Mouse (Mus musculus) MEL (cell line): ENCODE measurements around the gene Antxr1. TPM values are rescaled to one million over a fixed set of nuclear protein-coding genes. Genes with fewer than 3 reads are reported as not detected.

Experiments
- DNase-seq: peaks from one replicate; pipeline ENCODE4 v3.0.0; 2011; ENCODE audit warnings: low read depth, low spot score
- H3K27ac ChIP-seq: 2 replicates; pipeline ENCODE4 v1.5.1; 2012; ENCODE audit warnings: low read depth, mild to moderate bottlenecking, control low read depth, low read length, moderate library complexity; ENCODE audit not compliant: control insufficient read depth
- H3K27me3 ChIP-seq, 2 experiments: fragments of 150-350 bp in 1 of 2; sonication (generic) in 1 of 2; 2 replicates each; pipeline ENCODE4 v1.6.1; 2012; ENCODE audit warnings: low read length in 2 of 2, mild to moderate bottlenecking in 2 of 2, improper control_type of control experiment in 1 of 2, moderate library complexity in 1 of 2; ENCODE audit not compliant: insufficient read depth in 2 of 2, control insufficient read depth in 1 of 2
- H3K36me3 ChIP-seq, 2 experiments: 2 replicates each; pipeline ENCODE4 v1.6.1; 2012 to 2014; ENCODE audit warnings: low read length in 2 of 2, improper control_type of control experiment in 1 of 2, inconsistent platforms in 1 of 2, mild to moderate bottlenecking in 1 of 2; ENCODE audit not compliant: insufficient read depth in 2 of 2, control insufficient read depth in 1 of 2
- H3K4me1 ChIP-seq, 2 experiments: fragments of 150-350 bp in 1 of 2; sonication (generic) in 1 of 2; 2 replicates each; pipeline ENCODE4 v1.6.1; 2012; ENCODE audit warnings: low read length in 2 of 2, improper control_type of control experiment in 1 of 2, mild to moderate bottlenecking in 1 of 2; ENCODE audit not compliant: insufficient read depth in 2 of 2, control insufficient read depth in 1 of 2
- H3K4me3 ChIP-seq, 2 experiments: fragments of 150-350 bp in 1 of 2; sonication (generic) in 1 of 2; 2 replicates each; pipeline ENCODE4 v1.5.1; 2012; ENCODE audit warnings: low read depth in 2 of 2, low read length in 2 of 2, mild to moderate bottlenecking in 2 of 2, moderate library complexity in 2 of 2, control low read depth in 1 of 2, improper control_type of control experiment in 1 of 2; ENCODE audit not compliant: control insufficient read depth in 1 of 2, insufficient read depth in 1 of 2
- H3K79me2 ChIP-seq: 2 replicates; pipeline ENCODE4 v1.6.1; 2012; ENCODE audit warnings: mild to moderate bottlenecking, low read length, moderate library complexity; ENCODE audit not compliant: control insufficient read depth, poor library complexity, insufficient read depth
- H3K9ac ChIP-seq: 2 replicates; pipeline ENCODE4 v1.6.1; 2012; ENCODE audit warnings: low read depth, mild to moderate bottlenecking, control low read depth, low read length, moderate library complexity; ENCODE audit not compliant: control insufficient read depth, poor library complexity, severe bottlenecking
- H3K9me3 ChIP-seq: fragments of 150-350 bp; sonication (generic); replicated peaks from 2 replicates; pipeline ENCODE4 v1.6.1; 2012; ENCODE audit warnings: mild to moderate bottlenecking, low read length, improper control_type of control experiment, moderate library complexity; ENCODE audit not compliant: insufficient read depth
- CHD1 ChIP-seq: IDR thresholded peaks from 2 replicates; pipeline ENCODE4 v1.6.1; 2012; ENCODE audit warnings: low read depth, mild to moderate bottlenecking, inconsistent platforms, low read length, improper control_type of control experiment
- CHD2 ChIP-seq: IDR thresholded peaks from 2 replicates; pipeline ENCODE4 v1.6.1; 2011; ENCODE audit warnings: low read length, improper control_type of control experiment
- CTCF ChIP-seq, 3 experiments: IDR thresholded peaks in 2 of 3; conservative IDR thresholded peaks in 1 of 3; 2 replicates each; pipeline ENCODE4 v1.5.1; 2011 to 2012; ENCODE audit warnings: low read length in 3 of 3, low read depth in 2 of 3, mild to moderate bottlenecking in 2 of 3, improper control_type of control experiment in 1 of 3, inconsistent platforms in 1 of 3, mixed read lengths in 1 of 3, moderate library complexity in 1 of 3; ENCODE audit not compliant: control insufficient read depth in 1 of 3, insufficient read depth in 1 of 3, poor library complexity in 1 of 3, severe bottlenecking in 1 of 3
- ELF1 ChIP-seq: IDR thresholded peaks from 2 replicates; pipeline ENCODE4 v1.6.1; 2014; ENCODE audit warnings: low read depth, mild to moderate bottlenecking, inconsistent platforms, low read length, improper control_type of control experiment, moderate library complexity
- EP300 ChIP-seq, 2 experiments: IDR thresholded peaks; 2 replicates each; pipeline ENCODE4 v1.6.1; 2011; ENCODE audit warnings: improper control_type of control experiment in 2 of 2, low read length in 2 of 2, low read depth in 1 of 2, mild to moderate bottlenecking in 1 of 2
- ETS1 ChIP-seq: IDR thresholded peaks from 2 replicates; pipeline ENCODE4 v1.6.1; 2012; ENCODE audit warnings: low read depth, mild to moderate bottlenecking, inconsistent platforms, low read length, improper control_type of control experiment, moderate library complexity
- GATA1 ChIP-seq: IDR thresholded peaks from 2 replicates; pipeline ENCODE4 v1.6.1; 2011; ENCODE audit warnings: low read depth, low read length, improper control_type of control experiment
- HCFC1 ChIP-seq: IDR thresholded peaks from 2 replicates; pipeline ENCODE4 v1.6.1; 2012; ENCODE audit warnings: low read depth, mild to moderate bottlenecking, inconsistent platforms, low read length, improper control_type of control experiment, moderate library complexity
- KAT2A ChIP-seq: conservative IDR thresholded peaks from 2 replicates; pipeline ENCODE4 v1.6.1; 2012; ENCODE audit warnings: low read depth, low read length, improper control_type of control experiment, inconsistent platforms
- MAFK ChIP-seq: IDR thresholded peaks from 2 replicates; pipeline ENCODE4 v1.6.1; 2011; ENCODE audit warnings: low read depth, mild to moderate bottlenecking, low read length, improper control_type of control experiment, borderline replicate concordance
- MAX ChIP-seq: IDR thresholded peaks from 2 replicates; pipeline ENCODE4 v1.6.1; 2011; ENCODE audit warnings: low read length, improper control_type of control experiment
- MAZ ChIP-seq: IDR thresholded peaks from 2 replicates; pipeline ENCODE4 v1.6.1; 2012; ENCODE audit warnings: low read depth, mild to moderate bottlenecking, inconsistent platforms, low read length, improper control_type of control experiment
- MYB ChIP-seq: IDR thresholded peaks from 2 replicates; pipeline ENCODE4 v1.6.1; 2011; ENCODE audit warnings: mild to moderate bottlenecking, low read depth, low read length, improper control_type of control experiment
- POLR2AphosphoS2 ChIP-seq: IDR thresholded peaks from 2 replicates; pipeline ENCODE4 v1.6.1; 2011; ENCODE audit warnings: low read length, improper control_type of control experiment
- RCOR1 ChIP-seq: IDR thresholded peaks from 2 replicates; pipeline ENCODE4 v1.6.1; 2012; ENCODE audit warnings: low read depth, mild to moderate bottlenecking, inconsistent platforms, low read length, improper control_type of control experiment
- TAL1 ChIP-seq: IDR thresholded peaks from 2 replicates; pipeline ENCODE4 v1.6.1; 2012; ENCODE audit warnings: mild to moderate bottlenecking, inconsistent platforms, low read length, moderate library complexity, mixed read lengths
- TBP ChIP-seq: IDR thresholded peaks from 2 replicates; pipeline ENCODE4 v1.8.0; 2011; ENCODE audit warnings: low read depth, low read length, improper control_type of control experiment
- TCF12 ChIP-seq: IDR thresholded peaks from 2 replicates; pipeline ENCODE4 v1.6.1; 2014; ENCODE audit warnings: low read depth, mild to moderate bottlenecking, inconsistent platforms, low read length, improper control_type of control experiment, moderate library complexity
- USF1 ChIP-seq: IDR thresholded peaks from 2 replicates; pipeline ENCODE4 v1.6.1; 2014; ENCODE audit warnings: low read depth, mild to moderate bottlenecking, inconsistent platforms, low read length, improper control_type of control experiment, moderate library complexity
- ZNF384 ChIP-seq: IDR thresholded peaks from 2 replicates; pipeline ENCODE4 v1.6.1; 2012; ENCODE audit warnings: low read depth, mild to moderate bottlenecking, inconsistent platforms, low read length, improper control_type of control experiment
- polyA plus RNA-seq, 2 experiments: library from polyadenylated mRNA; stranded (reverse) in 1 of 2; unstranded in 1 of 2; fragments of >175 nt in 1 of 2; fragments of >200 nt in 1 of 2; gene quantifications; 2 replicates each; pipeline versions ENCODE4 v1.2.1 to v1.2.4; 2012; ENCODE audit warnings: low replicate concordance in 2 of 2, low read depth in 1 of 2; ENCODE audit not compliant: insufficient read length in 2 of 2, insufficient read depth in 1 of 2, missing spikeins in 1 of 2
- total RNA-seq: library from RNA; depleted of rRNA; stranded (reverse); fragments of 300-350 nt; gene quantifications from 2 replicates; pipeline ENCODE4 v1.2.3, GENCODE M21; 2012

Antxr1 gene
- total and polyA plus RNA-seq, 3 experiments: 0.10 TPM; not detected in 2

GRCm38 (mm10) chr6:87111493-87111892 is 224.1 kb downstream of the Antxr1 start:
- no peak for TF ChIP-seq CTCF (IDR thresholded peaks at IDR 0.05 in 2 of 3, conservative IDR thresholded peaks at IDR 0.05 in 1 of 3; ENCODE audit: control insufficient read depth in 1 of 3, insufficient read depth in 1 of 3, low read depth in 2 of 3, low read length in 3 of 3, poor library complexity in 1 of 3, severe bottlenecking in 1 of 3)
- no peak for TF ChIP-seq TCF12
- no peak for TF ChIP-seq RCOR1
- no peak for TF ChIP-seq KAT2A
- no peak for TF ChIP-seq ETS1
- no peak for TF ChIP-seq POLR2AphosphoS2
- TF ChIP-seq CHD1: no peak
- TF ChIP-seq ELF1: no peak
- TF ChIP-seq GATA1: no peak
- TF ChIP-seq, all 39 proteins: peak for 0
- H3K4me3 ChIP-seq: no peak overlapping the region
- no peak for DNase-seq
- no peak overlapping the region for H3K9ac ChIP-seq
- peaks cover 23 to 32% of the 10 kb centered on the region in 2 experiments for H3K27me3 ChIP-seq
- no peak overlapping the region for H3K27ac ChIP-seq
- no peaks in the 10 kb centered on the region for H3K9me3 ChIP-seq
- H3K36me3 ChIP-seq: no peaks in the 10 kb centered on the region
- no peaks in the 10 kb centered on the region for H3K4me1 ChIP-seq
- no peaks in the 10 kb centered on the region for H3K79me2 ChIP-seq

- no peak within 1 kb of the TSS for H3K9ac ChIP-seq
- H3K27me3 ChIP-seq: peaks cover 3 to 6% of the 10 kb centered on the region in 2 experiments
- DNase-seq: no peak
- H3K27ac ChIP-seq: no peak within 1 kb of the TSS
- H3K4me1 ChIP-seq: no peaks in the 10 kb centered on the region
- no peaks in the 10 kb centered on the region for H3K9me3 ChIP-seq
- TF ChIP-seq USF1 (peak; percentile 39; the same call in 1 of the 2 replicates), RCOR1 (no peak)
- H3K4me3 ChIP-seq: no peak within 1 kb of the TSS
- no peaks in the 10 kb centered on the region for H3K36me3 ChIP-seq
- no peaks in the 10 kb centered on the region; the same call in 1 of the 2 replicates for H3K79me2 ChIP-seq
Observed at GRCm38 (mm10) chr6:87104123-87104796, 231.4 kb downstream of the Antxr1 start, which contains the start of gene D6Ertd527e. D6Ertd527e (plus strand) TSS chr6:87104746.

- Histone ChIP-seq H3K36me3 (no peaks in the 10 kb centered on the region), H3K27me3 (peaks cover 0 to 3% of the 10 kb centered on the region in 2 experiments), H3K4me1 (no peaks in the 10 kb centered on the region), H3K79me2 (no peaks in the 10 kb centered on the region; the same call in 1 of the 2 replicates), H3K4me3 (no peak overlapping the region), H3K27ac (no peak overlapping the region), H3K9ac (no peak overlapping the region), H3K9me3 (no peaks in the 10 kb centered on the region)
- no peak for DNase-seq
- TF ChIP-seq ZNF384 (no peak), MAX (no peak), EP300 (IDR thresholded peaks at IDR 0.05; ENCODE audit: low read depth in 1 of 2, low read length in 2 of 2) (no peak), TAL1 (no peak), MYB (no peak), MAFK (no peak), CTCF (IDR thresholded peaks at IDR 0.05 in 2 of 3, conservative IDR thresholded peaks at IDR 0.05 in 1 of 3; ENCODE audit: control insufficient read depth in 1 of 3, insufficient read depth in 1 of 3, low read depth in 2 of 3, low read length in 3 of 3, poor library complexity in 1 of 3, severe bottlenecking in 1 of 3) (no peak), TBP (no peak), RCOR1 (no peak), HCFC1 (no peak), CHD1 (no peak), MAZ (no peak), ETS1 (no peak), CHD2 (no peak)
Observed at GRCm38 (mm10) chr6:87103314-87103713, 232.3 kb downstream of the Antxr1 start.
